Mouse (Mus musculus): ENCODE measurements around the gene 4921517D22Rik.

The 4921517D22Rik gene

GRCm38 (mm10) chr13:59691478-59691877 lies 2.4 kb downstream of the 4921517D22Rik start:
- DNase-seq (ENCODE audit: extremely low spot score, low read depth, low spot score) = no peak

- DNase-seq (ENCODE audit: extremely low spot score, low read depth, low spot score) = no peak
Measured at GRCm38 (mm10) chr13:59690576-59690975, 3.3 kb downstream of the 4921517D22Rik start.

- no peak for DNase-seq (ENCODE audit: extremely low spot score, low read depth, low spot score)
Measured at GRCm38 (mm10) chr13:59689843-59690242, 4.1 kb downstream of the 4921517D22Rik start.

- no peak for DNase-seq (ENCODE audit: extremely low spot score, low read depth, low spot score)
Measured at GRCm38 (mm10) chr13:59689313-59689712, 4.6 kb downstream of the 4921517D22Rik start.

- no peak for DNase-seq (ENCODE audit: extremely low spot score, low read depth, low spot score)
Measured at GRCm38 (mm10) chr13:59688338-59688770, 5.6 kb downstream of the 4921517D22Rik start.

- no peak for DNase-seq (ENCODE audit: extremely low spot score, low read depth, low spot score)
Measured at GRCm38 (mm10) chr13:59685236-59685635, 8.7 kb downstream of the 4921517D22Rik start.

- DNase-seq (ENCODE audit: extremely low spot score, low read depth, low spot score) = no peak
Measured at GRCm38 (mm10) chr13:59682629-59683028, 11.3 kb downstream of the 4921517D22Rik start.

GRCm38 (mm10) chr13:59679908-59680307 lies 14.0 kb downstream of the 4921517D22Rik start:
- no peak for DNase-seq (ENCODE audit: extremely low spot score, low read depth, low spot score)

GRCm38 (mm10) chr13:59679306-59679705 lies 14.6 kb downstream of the 4921517D22Rik start:
- DNase-seq (ENCODE audit: extremely low spot score, low read depth, low spot score) = no peak

GRCm38 (mm10) chr13:59676316-59677229 lies 17.3 kb downstream of the 4921517D22Rik start:
- DNase-seq (ENCODE audit: extremely low spot score, low read depth, low spot score) = no peak

- no peak for DNase-seq (ENCODE audit: extremely low spot score, low read depth, low spot score)
Measured at GRCm38 (mm10) chr13:59675151-59676011, 18.5 kb downstream of the 4921517D22Rik start, which contains the start of gene Golm1. TSS of gene Golm1 (minus strand) at chr13:59675811.

GRCm38 (mm10) chr13:59674761-59675150 lies 19.2 kb downstream of the 4921517D22Rik start:
- DNase-seq (ENCODE audit: extremely low spot score, low read depth, low spot score) = peak; percentile 44

GRCm38 (mm10) chr13:59674215-59674614 lies 19.7 kb downstream of the 4921517D22Rik start:
- no peak for DNase-seq (ENCODE audit: extremely low spot score, low read depth, low spot score)

- DNase-seq (ENCODE audit: extremely low spot score, low read depth, low spot score) = no peak
Measured at GRCm38 (mm10) chr13:59673597-59673996, 20.3 kb downstream of the 4921517D22Rik start.

- DNase-seq (ENCODE audit: extremely low spot score, low read depth, low spot score) = no peak
Measured at GRCm38 (mm10) chr13:59672248-59672647, 21.7 kb downstream of the 4921517D22Rik start.

- no peak for DNase-seq (ENCODE audit: extremely low spot score, low read depth, low spot score)
Measured at GRCm38 (mm10) chr13:59671521-59671920, 22.4 kb downstream of the 4921517D22Rik start.

GRCm38 (mm10) chr13:59669946-59670345 lies 24.0 kb downstream of the 4921517D22Rik start:
- DNase-seq (ENCODE audit: extremely low spot score, low read depth, low spot score) = no peak

GRCm38 (mm10) chr13:59668501-59669093 lies 25.3 kb downstream of the 4921517D22Rik start:
- no peak for DNase-seq (ENCODE audit: extremely low spot score, low read depth, low spot score)

- DNase-seq (ENCODE audit: extremely low spot score, low read depth, low spot score) = no peak
Measured at GRCm38 (mm10) chr13:59667763-59668162, 26.1 kb downstream of the 4921517D22Rik start.

- DNase-seq (ENCODE audit: extremely low spot score, low read depth, low spot score) = no peak
Measured at GRCm38 (mm10) chr13:59663939-59664712, 29.8 kb downstream of the 4921517D22Rik start.
